Mouse (Mus musculus): ENCODE results near the gene Rapgef6.

Rapgef6 gene

DNA sequence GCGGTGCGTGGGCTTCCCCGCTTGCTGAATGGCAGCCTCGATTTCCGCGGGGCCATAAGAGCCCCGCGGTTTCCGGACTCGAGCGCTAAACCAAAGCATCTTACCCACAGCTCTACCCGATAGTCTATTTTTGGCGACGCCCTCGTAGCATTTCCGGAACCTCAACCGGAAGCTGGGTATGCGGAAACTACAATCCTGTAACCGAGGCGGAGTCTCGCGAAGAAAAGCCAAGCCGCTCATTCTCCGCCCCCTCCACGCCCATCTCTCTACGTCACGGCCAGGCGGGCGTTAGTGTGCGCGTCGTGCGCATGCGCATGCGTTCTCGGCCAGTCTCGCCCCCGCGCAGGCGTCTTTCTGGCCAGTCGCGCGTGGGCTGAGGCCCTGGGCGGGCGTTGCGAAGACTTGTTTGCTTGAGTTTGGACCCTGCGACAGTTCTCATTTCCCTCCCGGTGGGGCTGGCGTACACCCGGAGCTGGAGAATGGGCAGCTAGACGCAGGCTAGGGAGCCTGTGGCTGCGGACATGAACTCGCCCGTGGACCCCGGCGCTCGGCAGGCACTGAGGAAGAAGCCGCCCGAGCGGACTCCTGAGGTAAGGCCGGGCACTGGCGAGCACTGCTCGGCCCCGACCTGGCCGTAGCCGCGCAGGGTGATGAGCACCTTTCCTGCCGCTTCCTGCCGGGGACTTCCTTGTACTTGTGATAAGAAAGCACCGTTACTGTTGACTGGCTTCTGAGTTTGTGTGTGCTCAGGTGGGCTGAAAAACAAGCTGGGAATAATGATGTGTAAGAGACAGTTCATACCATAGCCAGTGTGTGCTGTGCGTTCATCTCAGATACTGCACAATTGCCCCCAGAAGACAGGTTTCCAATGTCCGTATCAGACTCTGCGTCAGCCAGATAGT, at the start of gene Rapgef6:
Rapgef6 (plus strand) TSS at position 319 of the 902 bp plus-strand sequence.
- DNase-seq = peak; percentile 98 to 99

- DNase-seq = peak in 1 of 2 experiments; percentile 13
Observed at GRCm38 (mm10) chr11:54478414-54478813, 44.2 kb upstream of the Rapgef6 start.

DNA sequence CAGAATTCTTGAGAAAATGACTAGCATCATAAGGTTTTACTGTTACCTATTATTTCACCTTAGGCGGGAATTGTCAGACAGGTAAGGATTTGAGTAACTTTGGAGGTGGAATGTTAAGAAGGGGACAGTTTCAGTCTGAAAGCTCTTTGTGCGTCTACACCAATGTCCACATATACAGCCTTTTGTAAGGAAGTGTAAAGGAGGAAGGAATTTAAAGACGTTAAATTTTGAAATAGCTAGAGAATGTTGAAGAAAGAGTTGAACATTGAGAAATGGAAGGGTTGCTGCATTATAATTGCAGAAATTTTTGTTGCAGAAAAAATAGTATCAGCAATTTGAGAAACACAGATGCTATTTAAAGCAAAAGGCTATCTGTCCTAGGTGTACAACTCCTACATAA, 36.6 kb upstream of the Rapgef6 start:
- DNase-seq = no peak

DNA sequence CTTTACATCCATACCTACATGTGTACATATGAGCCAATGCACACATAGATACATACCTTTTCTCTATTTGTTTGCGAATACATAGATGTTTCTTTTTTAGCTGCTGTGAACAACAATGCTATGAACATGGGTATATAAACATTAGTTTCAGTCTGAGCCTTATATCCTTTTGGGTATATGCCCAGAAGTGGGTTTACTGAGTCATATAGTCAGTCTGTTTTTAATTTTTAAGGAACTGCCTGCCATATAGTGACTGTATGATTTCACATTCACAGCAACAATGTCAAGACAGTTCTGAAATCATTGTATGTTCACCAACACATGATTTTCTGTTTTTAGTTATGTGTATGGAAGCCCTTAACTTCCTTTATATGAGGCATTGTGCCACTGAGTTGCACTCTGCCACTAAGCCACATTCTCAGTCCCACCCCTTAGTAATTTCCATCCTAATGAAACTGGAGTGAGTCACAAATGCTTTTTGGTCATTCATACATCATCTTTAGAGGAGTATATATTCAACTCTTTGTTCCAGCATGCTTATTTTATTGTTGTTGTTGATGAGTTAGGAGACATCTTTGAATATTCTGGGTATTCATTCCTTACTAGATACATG, 30.6 kb upstream of the Rapgef6 start:
- no peak for DNase-seq

- no peak for DNase-seq
Observed at GRCm38 (mm10) chr11:54492559-54492958, 30.1 kb upstream of the Rapgef6 start.

- DNase-seq = no peak
Observed at GRCm38 (mm10) chr11:54499838-54500237, 22.8 kb upstream of the Rapgef6 start.

- peak in 1 of 2 experiments; percentile 10 for DNase-seq
Observed at GRCm38 (mm10) chr11:54502546-54503245, 20.0 kb upstream of the Rapgef6 start.

- no peak for DNase-seq
Observed at GRCm38 (mm10) chr11:54513584-54513983, 9.1 kb upstream of the Rapgef6 start.

DNA sequence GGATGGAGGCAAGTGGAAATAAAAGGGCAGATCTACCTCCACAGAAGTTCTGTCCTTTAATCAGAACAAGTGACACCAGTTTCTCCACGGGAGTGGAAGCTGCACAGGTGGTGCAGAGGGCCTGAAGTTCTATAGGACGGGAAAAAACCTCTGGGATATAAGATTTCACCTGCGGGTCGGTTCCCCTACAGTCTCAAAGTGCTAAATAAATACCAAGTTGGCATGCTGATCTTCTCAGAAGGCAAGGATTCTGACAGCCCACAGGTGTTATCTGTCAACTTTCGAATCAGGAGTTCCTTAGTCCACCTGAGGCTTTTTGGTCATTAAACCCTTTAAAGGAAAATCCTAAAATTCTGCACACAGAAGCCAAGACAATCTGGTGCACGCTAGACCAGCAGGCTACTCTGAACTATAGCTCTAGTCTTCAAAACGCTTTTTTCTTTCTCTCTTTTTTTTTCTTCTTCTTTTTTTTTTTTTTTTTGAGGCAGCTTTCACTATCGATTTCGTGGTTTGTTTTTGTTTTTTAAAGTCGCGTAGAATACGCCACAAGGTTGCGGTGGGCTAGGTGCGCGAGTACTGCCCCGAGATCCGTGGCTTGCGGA, 619 bp upstream of the Rapgef6 start:
- DNase-seq = no peak

GRCm38 (mm10) chr11:54523431-54524001, 869 bp downstream of the Rapgef6 start:
- no peak for DNase-seq

- no peak for DNase-seq
Observed at GRCm38 (mm10) chr11:54528002-54528401, 5.4 kb downstream of the Rapgef6 start.

- DNase-seq = peak; percentile 64 to 78
Observed at GRCm38 (mm10) chr11:54530391-54530790, 7.7 kb downstream of the Rapgef6 start.

GRCm38 (mm10) chr11:54530916-54531315, 8.3 kb downstream of the Rapgef6 start:
- DNase-seq = no peak

DNA sequence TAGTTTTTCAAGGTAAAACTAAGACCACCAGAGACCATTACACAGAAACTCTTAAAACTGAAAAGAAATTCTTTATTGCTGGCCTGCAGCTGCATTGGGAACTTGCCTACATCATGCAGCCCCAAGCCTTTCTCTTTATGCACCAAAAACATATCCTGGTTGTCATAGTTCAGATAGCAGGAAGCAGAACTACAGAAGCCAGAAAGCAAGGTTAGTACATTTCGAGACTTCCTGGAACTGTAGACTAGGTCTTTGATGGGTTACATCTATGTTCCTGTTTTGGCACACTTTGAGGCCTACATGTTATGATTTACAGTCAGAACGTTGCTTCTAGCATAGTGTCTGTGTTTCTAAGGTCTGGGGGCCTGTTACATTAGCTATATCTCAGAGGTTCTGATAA, 11.2 kb downstream of the Rapgef6 start:
- no peak for DNase-seq

DNA sequence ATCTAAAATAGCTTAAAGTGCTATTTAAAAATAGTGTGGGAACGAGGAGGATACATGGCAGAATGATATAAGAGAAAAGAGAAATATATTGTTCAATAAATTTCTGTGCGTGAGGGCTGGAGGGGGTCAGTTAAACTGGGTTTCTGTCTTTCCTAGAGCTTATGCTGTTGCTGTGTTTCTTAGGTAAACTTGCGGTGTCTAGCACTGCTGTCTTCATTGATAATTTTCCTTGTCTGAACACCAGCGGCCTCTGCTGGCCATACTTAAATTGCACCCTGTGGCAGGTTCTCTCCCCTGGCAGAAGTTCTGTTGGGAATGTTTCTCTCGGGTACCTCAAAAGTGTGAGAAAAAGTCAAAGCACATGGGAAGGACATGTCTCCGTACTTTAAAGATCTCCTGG, 12.2 kb downstream of the Rapgef6 start:
- DNase-seq = peak; percentile 73 to 77

- no peak for DNase-seq
Observed at GRCm38 (mm10) chr11:54539031-54539430, 16.4 kb downstream of the Rapgef6 start.

DNA sequence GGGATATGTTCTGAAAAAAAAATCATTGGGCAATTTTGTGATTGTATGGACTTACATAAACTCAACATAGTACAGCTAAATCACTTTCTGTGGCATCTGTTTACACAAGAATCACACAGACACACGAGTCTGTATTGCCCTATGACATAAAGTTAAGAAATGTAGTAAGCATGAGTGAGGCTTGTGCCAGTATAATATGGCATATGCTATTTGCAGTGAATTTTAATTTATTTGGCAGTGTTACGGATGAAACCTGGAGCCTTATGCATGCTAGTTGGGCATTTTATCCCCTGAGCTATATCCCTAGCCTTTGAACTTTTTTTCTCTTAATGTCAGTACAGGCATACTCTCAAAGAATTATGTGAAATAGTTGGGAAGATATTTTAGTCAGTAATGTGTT, 16.8 kb downstream of the Rapgef6 start:
- no peak for DNase-seq

- no peak for DNase-seq
Observed at GRCm38 (mm10) chr11:54540328-54540727, 17.7 kb downstream of the Rapgef6 start.

DNA sequence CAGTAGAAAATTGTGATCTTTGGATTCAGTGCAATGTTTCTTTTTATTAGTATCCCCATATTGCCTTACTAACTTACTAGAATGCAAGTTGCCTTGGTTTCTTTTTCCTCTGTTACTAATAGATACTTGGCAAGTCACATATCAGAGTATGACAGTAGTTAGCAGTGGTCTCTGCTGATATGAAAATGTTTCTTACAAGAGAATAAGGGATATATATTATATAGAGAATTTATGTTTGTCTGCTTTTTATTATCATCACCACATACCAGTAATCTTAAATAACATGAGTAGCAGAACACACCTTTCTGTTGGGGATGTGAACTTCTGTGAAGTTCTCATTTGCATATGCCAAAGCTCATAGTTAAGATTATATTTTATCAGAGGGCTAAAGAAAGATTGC, 19.8 kb downstream of the Rapgef6 start:
- DNase-seq = no peak

- DNase-seq = no peak
Observed at GRCm38 (mm10) chr11:54554970-54555369, 32.3 kb downstream of the Rapgef6 start.

- DNase-seq = peak; percentile 9 to 29
Observed at GRCm38 (mm10) chr11:54562761-54563160, 40.1 kb downstream of the Rapgef6 start.

- DNase-seq = no peak
Observed at GRCm38 (mm10) chr11:54567959-54568358, 45.3 kb downstream of the Rapgef6 start.

GRCm38 (mm10) chr11:54574741-54575140, 52.1 kb downstream of the Rapgef6 start:
- no peak for DNase-seq

Measured in lung, adult 18-20 months (tissue).